In the genomic region with DNA sequence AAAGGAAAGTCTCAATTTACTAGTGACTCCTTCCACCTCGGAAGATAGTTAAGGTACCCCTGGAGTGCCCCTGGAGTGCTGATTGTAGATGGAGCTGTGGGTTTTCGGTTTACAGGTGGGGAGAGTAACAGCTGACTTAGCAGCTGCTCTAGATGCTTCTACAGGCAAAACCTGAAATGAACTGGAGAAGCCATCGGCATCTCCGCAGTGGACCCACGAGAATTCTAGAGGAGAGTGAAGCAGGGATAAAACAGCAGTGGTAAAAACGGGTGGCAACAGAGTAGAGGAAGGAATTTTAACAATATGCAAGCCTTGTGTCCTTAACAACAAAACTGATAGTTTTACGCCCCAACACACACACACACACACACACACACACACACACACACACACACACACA, we compare ENCODE assay signal across 25 mouse cellular contexts.
"Had no signal": no experiment of that assay in that cellular context is flagged by ENCODE, and none has a peak within 500 bp of the region (broad histone marks: within the 10 kb centered on the region; RNA-seq: fewer than 3 reads in every experiment).

No protein-coding gene starts in this region.

- H3K4me2 ChIP-seq: limb, embryonic 13.5 days; liver, embryonic 12.5 days; liver, embryonic 15.5 days; lung, embryonic 15.5 days; midbrain, embryonic 13.5 days; neural tube, embryonic 13.5 days; stomach, embryonic 15.5 days had no signal

- DNase-seq: kidney, adult 2 months; kidney, postnatal 25 days; liver; lung, adult 18-20 months; lung, postnatal 10 days; lung, postnatal 36 days; retina, postnatal 1 day; spleen, adult 18-20 months; thymus, adult 18-20 months; thymus, postnatal 36 days had no signal

- H3K4me3 ChIP-seq: layer of hippocampus, adult 2 months; limb, embryonic 10.5 days; limb, embryonic 13.5 days; liver, embryonic 12.5 days; liver, embryonic 15.5 days; lung, embryonic 15.5 days; megakaryocyte, embryonic 14.5 days; midbrain, embryonic 10.5 days; midbrain, embryonic 13.5 days; myocyte; neural tube, embryonic 13.5 days; stomach, embryonic 15.5 days had no signal

- H3K9ac ChIP-seq: limb, embryonic 13.5 days; liver, embryonic 12.5 days; liver, embryonic 15.5 days; lung, embryonic 15.5 days; midbrain, embryonic 13.5 days; neural tube, embryonic 13.5 days; stomach, embryonic 15.5 days had no signal

- H3K4me1 ChIP-seq: limb, embryonic 10.5 days; limb, embryonic 13.5 days; liver, embryonic 12.5 days; liver, embryonic 15.5 days; megakaryocyte, embryonic 14.5 days; midbrain, embryonic 10.5 days; midbrain, embryonic 13.5 days; neural tube, embryonic 13.5 days; stomach, embryonic 15.5 days had no signal

- H3K27ac ChIP-seq: kidney, postnatal 0 days; layer of hippocampus, adult 2 months; limb, embryonic 10.5 days; limb, embryonic 13.5 days; liver, embryonic 12.5 days; liver, embryonic 15.5 days; lung, embryonic 15.5 days; midbrain, embryonic 10.5 days; midbrain, embryonic 13.5 days; neural tube, embryonic 13.5 days; stomach, embryonic 15.5 days had no signal

- H3K27me3 ChIP-seq: limb, embryonic 13.5 days; liver, embryonic 12.5 days; liver, embryonic 15.5 days; lung, embryonic 15.5 days; megakaryocyte, embryonic 14.5 days; midbrain, embryonic 13.5 days; neural tube, embryonic 13.5 days; stomach, embryonic 15.5 days had no signal

- H3K9me3 ChIP-seq: limb, embryonic 10.5 days; limb, embryonic 13.5 days; liver, embryonic 12.5 days; liver, embryonic 15.5 days; lung, embryonic 15.5 days; midbrain, embryonic 10.5 days; midbrain, embryonic 13.5 days; neural tube, embryonic 13.5 days; stomach, embryonic 15.5 days had no signal

- ATAC-seq: intestine, postnatal 0 days; liver, embryonic 12.5 days; midbrain, embryonic 13.5 days; midbrain, embryonic 16.5 days had no signal

- H3K36me3 ChIP-seq: limb, embryonic 10.5 days; limb, embryonic 13.5 days; liver, embryonic 12.5 days; liver, embryonic 15.5 days; lung, embryonic 15.5 days; midbrain, embryonic 10.5 days; midbrain, embryonic 13.5 days; neural tube, embryonic 13.5 days; stomach, embryonic 15.5 days had no signal
